Mouse (Mus musculus): ENCODE measurements around the gene Ndufv3.

DNA sequence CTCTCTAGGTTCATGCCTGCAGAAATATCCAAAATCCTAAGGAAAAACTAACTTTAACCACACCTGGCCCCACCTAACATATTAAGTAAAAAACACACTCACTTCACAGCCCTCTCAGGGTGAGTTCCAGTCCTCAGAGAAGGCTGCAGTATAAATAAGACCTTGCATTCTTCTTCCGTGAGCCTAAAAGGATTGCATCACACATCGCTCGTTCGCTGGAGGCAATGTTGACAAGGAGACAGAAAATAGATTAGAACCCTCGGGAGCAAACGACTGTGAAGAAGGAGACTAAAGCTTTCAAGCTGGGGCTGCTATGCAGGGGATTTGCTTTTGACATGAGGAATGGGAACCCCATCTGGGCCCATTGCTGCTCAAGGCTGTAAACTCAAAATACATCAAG lies 23.7 kb downstream of the Ndufv3 start:
- TF ChIP-seq CTCF (IDR thresholded peaks at IDR 0.05; ENCODE audit: borderline replicate concordance, insufficient read depth, low read depth, low read length) (no peak), POLR2A (IDR thresholded peaks at IDR 0.05; ENCODE audit: borderline replicate concordance, insufficient read depth, low read length) (no peak)

Data from cerebellum, adult 2 months (tissue).